Mouse (Mus musculus) kidney, adult 18-20 months (tissue): ENCODE data around the gene Anpep.
"Not testable (repeated sequence)": the region's sequence is repeated elsewhere in the genome, so short reads cannot be mapped to it uniquely, and the experiment has no call there.

Source experiments
- DNase-seq: peaks from one replicate; pipeline ENCODE4 v3.0.0; 2021

Anpep gene

DNA sequence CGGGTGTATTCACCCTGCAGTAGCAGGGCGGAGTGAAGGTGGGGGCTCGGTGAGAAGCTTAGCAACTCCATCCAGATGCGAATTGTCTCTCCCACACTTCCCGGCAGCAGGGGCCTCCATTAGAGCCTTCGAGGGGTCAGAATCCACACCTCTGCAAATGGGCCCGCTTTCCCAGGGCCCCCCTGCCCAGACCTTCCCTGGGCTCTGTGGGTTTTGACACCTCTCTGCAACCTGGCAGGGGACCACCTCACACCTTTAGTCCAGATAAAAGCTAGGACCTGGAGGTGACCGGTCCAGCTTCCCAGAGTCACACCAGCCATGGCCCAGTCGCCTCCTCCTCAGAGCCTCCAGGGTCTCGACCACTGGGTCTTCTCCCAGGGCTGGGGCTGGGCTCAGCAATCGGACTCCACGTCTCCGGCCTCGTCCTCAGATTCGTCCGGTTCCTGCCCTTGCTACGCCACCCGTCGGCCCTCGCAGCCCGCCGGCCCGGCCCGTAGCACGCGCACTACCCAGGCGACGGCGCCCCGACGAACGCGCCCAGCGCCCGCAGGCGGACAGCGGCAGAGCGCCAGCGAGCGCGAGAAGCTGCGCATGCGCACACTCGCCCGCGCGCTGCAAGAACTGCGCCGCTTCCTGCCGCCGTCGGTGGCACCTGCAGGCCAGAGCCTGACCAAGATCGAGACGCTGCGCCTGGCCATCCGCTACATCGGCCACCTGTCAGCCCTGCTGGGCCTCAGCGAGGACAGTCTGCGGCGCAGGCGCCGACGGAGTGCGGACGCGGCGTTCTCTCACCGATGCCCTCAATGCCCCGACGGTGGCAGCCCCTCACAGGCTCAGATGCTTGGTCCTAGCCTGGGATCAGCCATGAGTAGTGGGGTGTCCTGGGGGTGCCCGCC is 50.0 kb downstream of the Anpep start, which contains the start of gene Mesp2:
Mesp2 (plus strand) TSS at position 117 of the 896 bp plus-strand sequence.
- DNase-seq, result peak; percentile 80

DNA sequence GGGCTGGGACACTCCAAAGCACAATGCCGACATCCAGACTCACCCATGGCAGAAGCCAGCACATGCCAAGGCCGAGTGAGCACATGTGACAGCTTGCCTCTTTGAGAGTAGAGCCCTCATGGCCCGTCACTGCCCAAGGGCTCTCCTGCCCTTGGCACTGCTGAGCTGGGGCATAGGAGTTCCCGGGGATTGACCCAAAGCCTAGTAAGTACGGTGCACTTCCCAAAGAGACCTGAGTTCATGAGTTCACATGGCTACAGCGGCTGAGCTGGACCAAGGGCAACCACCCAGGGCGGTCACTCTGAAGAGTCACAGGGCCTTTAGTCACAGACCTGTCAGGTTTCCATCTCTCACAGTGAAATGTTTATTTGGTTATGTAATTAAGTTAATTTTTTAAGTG is 52.3 kb downstream of the Anpep start:
- no peak for DNase-seq

DNA sequence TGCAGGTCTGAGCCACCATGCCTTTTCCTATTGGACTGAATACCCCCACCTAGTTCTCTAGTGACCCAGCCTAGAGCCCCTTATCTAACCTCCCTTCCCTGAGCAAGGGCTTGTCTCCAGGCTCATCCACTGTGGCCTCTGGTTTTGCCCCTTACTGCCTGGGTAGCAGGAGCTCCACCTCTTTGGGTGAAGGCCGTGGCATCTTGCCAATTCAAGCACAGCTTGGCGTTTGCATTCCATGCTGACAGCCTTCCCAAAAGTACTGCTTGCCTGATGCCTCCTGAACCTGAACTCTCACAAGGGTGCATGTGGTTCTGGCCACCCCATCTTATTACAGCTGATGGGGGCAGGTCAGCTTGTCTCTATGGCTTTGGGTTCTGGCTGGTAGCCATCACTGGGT is 57.0 kb downstream of the Anpep start:
- DNase-seq, result peak; percentile 40

DNA sequence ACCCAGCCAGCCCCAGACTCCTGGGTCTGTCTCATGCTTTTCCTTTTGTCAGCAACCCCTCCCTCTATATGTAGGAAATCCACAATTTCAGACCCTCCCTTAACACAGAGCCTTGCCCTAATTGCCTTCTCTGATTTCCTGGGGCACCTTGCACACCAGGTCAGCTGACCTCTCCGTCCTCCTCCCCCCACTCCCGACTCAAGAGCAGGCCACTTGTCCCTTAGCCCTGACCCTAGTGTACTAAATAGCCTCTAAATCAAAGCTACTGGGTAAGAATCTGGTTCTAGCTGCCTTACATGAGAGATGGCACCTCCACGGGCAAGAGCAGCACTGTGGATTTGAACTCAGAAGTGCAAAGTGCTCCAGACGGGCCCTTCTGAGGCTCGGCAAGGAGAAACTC is 58.8 kb downstream of the Anpep start:
- no peak for DNase-seq

DNA sequence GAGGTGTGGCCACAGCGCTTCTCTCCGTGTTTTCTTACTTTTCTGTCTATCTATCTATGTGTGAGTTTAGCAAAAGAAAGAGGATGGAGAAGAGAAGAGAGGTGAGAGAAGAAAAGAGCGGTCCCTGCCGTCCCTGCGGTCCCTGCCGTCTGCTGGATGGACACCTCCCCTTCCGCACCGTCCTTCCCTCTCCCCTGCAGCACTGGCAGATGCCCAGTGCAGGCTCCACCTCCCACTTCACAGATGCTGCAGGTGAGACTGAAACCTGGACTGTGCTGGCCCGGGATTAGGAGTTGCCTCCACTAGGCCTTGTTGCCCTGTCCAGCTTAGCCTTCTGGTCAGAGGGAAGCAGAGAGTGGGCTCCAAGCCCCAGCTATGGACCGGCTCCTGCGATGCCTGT is 59.5 kb downstream of the Anpep start:
- no peak for DNase-seq

DNA sequence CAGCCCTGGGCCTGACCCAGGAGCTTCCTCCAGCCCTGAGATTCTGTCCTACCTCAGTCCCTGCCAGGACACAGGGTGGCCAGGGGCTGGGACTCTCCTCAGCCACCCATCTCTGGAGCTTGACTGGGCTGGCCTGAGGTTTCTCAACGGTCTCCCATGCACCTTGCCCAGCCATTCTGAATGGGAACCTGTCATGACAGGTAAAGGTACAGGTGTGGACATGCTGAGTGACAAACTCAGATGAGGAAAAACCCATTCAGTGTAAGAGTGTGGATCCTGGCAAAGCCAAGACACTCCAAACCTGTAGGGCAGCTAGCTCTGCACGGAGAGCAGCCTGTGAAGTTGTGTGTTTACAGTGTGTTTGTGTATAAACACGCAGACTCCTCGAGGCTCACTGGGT is 60.5 kb downstream of the Anpep start:
- no peak for DNase-seq

DNA sequence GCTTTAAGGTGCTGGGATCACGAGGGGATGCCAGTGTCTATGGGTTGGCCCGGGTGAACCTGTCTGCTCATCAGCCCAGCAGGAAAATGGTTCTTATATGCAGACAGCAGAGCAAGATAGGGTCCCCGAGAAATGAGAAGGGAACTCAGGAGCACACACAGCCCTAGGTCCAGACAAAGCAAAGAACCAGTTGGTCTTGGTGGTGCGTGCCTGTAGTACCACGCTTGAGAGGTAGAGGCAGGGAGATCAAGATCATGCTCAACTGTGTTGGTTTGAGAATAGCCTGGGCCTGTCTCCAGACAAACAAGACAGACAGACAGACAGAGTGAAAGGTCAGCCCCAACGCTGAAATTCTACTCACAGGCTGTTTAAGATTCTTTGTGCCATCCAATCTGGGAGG is 61.4 kb downstream of the Anpep start:
- DNase-seq, result no peak

DNA sequence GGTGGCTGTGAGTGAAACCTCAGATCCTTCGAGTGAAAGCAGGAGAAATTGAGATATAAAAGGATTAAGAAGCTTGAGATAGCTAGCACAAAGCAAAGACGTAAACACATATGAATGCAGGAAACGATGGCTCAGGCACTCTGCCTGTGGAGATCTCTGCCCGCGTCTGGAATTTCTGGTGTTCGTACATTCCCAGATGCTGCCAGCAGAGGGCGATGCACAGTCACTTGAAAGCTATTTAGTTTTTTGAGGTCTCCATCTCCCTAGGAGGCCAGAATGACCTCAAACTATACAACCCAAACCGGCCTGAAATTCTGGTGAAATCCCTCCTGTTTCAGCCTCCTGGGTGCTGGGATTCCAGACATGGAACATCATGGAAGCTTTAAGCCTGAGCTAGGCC is 61.8 kb downstream of the Anpep start:
- peak; percentile 88 for DNase-seq

DNA sequence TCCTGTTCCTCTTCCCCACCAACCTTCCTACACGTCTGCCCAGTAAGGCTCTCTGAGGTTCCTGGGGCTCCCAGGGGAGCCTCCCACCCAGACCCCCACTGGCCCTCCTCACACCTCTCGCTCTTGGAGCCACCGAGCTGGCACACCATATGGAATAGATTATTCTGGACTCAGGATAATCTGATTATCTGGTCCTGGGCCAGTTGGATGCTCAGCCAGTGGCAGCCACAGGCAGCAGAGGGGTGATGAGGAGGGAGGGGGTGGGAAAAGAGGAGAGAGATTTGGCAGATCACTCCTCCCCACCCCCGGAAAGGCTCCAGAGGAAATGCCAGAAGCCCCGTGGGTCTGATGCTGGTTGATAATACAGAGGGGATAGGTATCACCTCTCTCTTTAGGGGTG is 62.3 kb downstream of the Anpep start:
- no peak for DNase-seq

DNA sequence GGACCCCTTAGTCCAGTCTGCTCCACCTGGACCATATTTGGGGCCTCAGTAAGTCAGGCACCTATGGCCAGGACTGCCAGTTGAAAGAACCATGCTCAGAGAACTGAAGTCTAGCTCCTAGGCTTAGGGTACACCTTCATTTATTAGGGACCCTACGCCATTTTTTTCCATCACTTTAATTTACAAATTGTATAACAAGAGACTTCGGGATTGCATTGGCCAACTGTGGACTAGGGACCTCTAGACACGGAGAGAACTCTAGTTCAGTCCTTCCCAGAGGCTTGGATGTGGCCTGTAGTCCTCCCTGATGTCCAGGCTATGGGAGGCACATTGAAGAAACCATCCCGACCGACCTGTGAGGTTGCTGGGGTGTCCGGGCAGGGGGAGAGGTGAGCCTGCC is 67.2 kb downstream of the Anpep start, which contains the start of gene Mesp1:
Mesp1 (minus strand) TSS at position 101 of the 400 bp plus-strand sequence.
- DNase-seq, result no peak

DNA sequence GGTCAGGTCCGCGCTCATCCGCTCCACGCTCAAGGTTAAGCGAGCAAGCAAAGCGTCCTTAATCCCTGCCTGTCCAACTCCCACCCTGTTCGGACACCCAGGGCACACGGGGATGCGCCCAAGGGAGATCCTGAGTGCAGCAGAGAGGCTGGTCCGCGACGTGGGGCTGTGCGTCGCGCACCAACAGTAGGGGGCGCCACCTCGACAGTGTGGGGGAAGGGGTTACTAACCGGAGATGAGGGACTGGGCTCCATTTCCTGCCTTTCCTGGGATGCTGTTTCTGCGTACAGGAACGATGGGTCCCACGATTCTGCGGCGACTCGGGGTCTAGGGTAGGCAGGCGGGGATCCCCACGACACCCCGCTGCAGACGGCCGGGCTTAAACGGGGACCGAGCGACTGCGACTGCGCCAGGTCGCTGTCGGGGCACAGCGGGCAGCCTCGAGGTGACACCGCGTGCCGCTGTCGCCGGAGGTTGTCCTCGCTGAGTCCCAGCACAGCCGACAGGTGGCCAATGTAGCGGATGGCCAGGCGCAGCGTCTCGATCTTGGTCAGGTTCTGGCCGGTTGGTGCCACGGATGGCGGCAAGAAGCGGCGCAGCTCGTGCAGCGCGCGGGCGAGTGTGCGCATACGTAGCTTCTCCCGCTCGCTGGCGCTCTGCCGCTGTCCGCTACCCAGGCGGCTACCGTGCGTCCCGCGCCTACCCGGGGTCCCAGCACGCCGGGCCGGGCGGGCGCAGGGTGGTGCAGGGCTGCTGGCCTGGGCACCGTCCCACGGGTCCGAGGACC is 68.0 kb downstream of the Anpep start:
- peak; percentile 49 for DNase-seq

DNA sequence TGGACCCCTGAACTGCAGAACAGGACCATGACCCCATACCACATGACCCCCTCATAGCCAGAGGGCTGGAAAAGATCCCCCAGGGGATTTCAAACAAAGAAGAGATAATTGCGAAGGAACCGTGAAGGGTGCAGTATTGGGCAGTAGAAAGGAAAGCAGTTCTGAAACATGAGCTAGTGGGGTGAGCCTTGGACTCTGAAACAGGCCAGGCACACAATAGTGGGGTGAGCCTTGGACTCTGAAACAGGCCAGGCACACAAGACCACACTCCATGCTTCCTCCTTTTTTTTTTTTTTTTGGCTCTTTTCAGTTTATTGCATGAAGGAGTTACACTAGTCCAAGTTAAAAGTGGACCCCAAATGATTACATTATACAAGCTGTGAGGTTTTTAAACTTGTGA is 71.0 kb downstream of the Anpep start:
- DNase-seq, result not testable (repeated sequence)

DNA sequence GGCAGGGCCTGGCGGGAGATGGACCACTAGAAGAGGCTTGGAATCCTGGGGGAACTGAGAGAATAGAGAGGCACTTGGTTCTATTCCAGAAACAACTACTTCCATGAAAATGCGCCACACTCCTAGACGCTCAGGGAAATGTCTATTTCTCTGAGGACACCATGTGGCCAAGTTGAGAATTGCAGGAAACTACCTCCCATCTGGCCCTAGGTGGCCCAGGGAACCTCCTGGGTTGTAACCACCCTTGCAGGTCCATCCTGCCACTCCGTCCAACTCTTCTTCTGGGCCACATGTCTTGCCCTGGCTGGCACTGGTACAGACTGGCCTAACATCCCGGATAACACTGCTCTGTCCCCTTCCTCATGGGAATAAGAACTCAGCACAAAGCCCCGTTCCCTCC is 74.6 kb downstream of the Anpep start:
- peak; percentile 79 for DNase-seq

DNA sequence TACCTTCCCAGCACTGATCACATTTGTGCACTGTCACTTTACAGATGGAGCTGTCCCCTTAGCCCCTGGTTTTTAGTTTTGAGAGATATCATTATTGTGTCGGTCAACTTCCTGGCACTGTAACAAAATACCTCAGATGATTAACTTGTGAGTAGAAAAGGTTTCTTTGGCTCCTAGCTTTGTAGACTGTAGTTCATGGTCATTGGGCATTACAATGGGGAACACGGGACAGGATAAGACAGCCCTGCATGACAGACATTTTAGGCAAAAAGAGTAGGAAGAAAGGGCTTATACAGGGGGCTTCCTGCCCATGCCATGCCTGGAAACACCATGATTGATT is 78.4 kb downstream of the Anpep start:
- DNase-seq, result no peak

DNA sequence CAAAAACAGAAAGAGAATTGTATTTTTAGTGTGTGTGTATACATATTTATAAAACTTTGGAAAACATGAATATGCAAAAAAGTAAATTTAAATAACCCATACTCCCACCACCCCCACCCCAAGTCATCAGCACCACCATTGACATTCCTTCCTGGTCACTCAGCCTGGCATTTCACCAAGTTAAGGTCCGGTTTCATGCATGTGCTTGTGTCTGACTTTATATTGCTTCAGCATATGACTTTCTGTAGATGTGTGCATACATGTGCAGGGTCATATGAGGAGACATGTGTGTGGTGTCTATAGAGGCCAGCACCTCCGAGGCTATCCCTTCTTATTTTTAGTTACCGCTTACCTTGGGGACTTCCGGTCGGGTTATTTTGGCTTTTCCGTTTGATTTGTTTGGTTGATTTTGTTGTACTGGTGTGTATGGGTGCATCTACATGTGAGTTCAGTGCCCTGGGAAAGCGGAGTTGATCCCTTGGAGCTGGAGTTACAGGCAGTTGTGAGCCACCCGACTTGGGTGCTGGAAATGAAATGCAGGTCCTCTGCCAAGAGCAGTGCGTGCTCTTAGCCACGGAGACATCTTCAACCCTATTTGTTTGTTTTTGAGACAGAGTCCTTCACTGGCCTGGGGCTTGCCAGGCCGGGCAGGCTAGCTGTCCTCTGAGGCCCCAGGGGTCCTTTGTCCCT is 78.9 kb downstream of the Anpep start:
- DNase-seq, result peak; percentile 48

DNA sequence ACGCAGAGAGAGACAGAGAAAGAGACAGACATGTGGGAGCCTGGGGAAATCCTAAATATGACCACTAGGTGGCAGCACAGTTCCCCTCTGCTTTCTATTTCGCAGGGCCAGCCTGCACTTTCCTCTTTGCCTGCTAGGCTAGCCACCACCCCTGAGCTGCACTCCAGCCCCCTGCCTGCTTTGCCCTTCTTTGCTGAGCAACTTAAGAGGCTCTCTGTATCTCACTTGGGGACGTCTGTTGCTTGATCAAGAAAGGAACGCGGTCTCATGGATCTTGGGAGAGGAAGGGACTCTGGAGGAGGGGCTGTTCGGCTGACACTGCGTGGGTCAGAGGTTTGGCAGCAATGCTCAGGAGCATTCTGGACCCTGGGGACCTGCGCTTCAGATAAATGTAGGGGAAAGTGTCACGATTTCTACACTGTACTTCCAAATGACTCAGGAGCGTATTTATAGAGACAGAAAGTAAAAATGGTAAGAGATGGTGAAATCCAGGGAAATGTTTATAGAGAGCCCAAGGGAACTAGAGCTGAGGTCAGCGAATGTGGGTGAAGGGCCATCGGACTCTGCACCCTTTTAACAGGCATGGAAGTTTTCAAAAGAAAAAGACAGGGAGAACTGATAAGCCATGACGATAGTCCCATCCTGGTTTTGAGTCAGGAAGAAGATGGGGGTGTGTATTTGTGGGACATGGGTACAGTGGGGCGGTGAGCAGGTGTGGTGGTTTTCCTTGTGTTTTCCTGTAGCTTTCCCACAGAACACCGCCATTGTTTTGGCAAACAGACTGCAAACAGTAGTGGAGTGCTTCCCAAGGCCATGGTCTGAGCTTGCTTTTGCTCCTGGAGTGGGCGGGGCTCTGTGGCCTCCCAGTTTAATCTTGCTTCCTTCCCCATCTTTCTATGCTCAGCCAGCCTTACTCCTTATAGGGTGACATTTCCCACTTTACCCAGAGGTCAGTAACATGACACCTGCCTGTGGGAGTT is 79.9 kb downstream of the Anpep start:
- DNase-seq, result peak; percentile 87
